Mouse (Mus musculus): ENCODE data around the gene Gabarapl2. TPM values are rescaled to one million over a fixed set of nuclear protein-coding genes. Genes with fewer than 3 reads are reported as not detected.

Gene Gabarapl2
- polyA plus RNA-seq (2014; fragmentation: Nextera tagmentation; extraction: Ambion mirVana), result 454 and 472 TPM in 2 replicates

- WGBS, result under 1% methylated on average over 65 of the region's 65 CpGs
- peak within 1 kb of the TSS; percentile 81 for H3K27ac ChIP-seq
- no peaks in the 10 kb centered on the region for H3K27me3 ChIP-seq (ENCODE audit: control insufficient read depth, insufficient read depth, low read length)
- peaks cover 35% of the 10 kb centered on the region for H3K36me3 ChIP-seq (replicated peaks; ENCODE audit: control insufficient read depth, insufficient read depth)
- no peaks in the 10 kb centered on the region for H3K9me3 ChIP-seq (ENCODE audit: control insufficient read depth, low read length)
- H3K4me1 ChIP-seq (replicated peaks; ENCODE audit: control insufficient read depth, insufficient read depth, low read length), result peaks cover 12% of the 10 kb centered on the region
- peak; percentile 98 for ATAC-seq (ENCODE audit: low FRiP score)
- DNase-seq (ENCODE audit: low spot score), result peak; percentile 99
- H3K4me2 ChIP-seq (replicated peaks), result peak within 1 kb of the TSS; percentile 93
- H3K9ac ChIP-seq, result peak within 1 kb of the TSS; percentile 82
- peak within 1 kb of the TSS; percentile 72 for H3K4me3 ChIP-seq (replicated peaks; ENCODE audit: low read length)
Observed at GRCm38 (mm10) chr8:111940171-111941100, at the start of gene Gabarapl2. Gene Gabarapl2 (plus strand): TSS chr8:111940703.

GRCm38 (mm10) chr8:111890911-111891303, 49.6 kb upstream of the Gabarapl2 start:
- Histone ChIP-seq H3K9me3 (ENCODE audit: control insufficient read depth, low read length) (no peaks in the 10 kb centered on the region), H3K9ac (no peak overlapping the region), H3K4me3 (replicated peaks; ENCODE audit: low read length) (no peak overlapping the region), H3K27ac (no peak overlapping the region), H3K27me3 (ENCODE audit: control insufficient read depth, insufficient read depth, low read length) (peaks cover 42% of the 10 kb centered on the region), H3K36me3 (replicated peaks; ENCODE audit: control insufficient read depth, insufficient read depth) (no peaks in the 10 kb centered on the region), H3K4me1 (replicated peaks; ENCODE audit: control insufficient read depth, insufficient read depth, low read length) (no peaks in the 10 kb centered on the region), H3K4me2 (replicated peaks) (peak overlapping the region; percentile 57; the same call in 1 of the 2 replicates)
- ATAC-seq (ENCODE audit: low FRiP score) (no peak), DNase-seq (ENCODE audit: low spot score) (no peak)
- 70% methylated on average over 6 of the region's 6 CpGs for WGBS

- Histone ChIP-seq H3K36me3 (replicated peaks; ENCODE audit: control insufficient read depth, insufficient read depth) (no peaks in the 10 kb centered on the region), H3K27me3 (ENCODE audit: control insufficient read depth, insufficient read depth, low read length) (peaks cover 42% of the 10 kb centered on the region), H3K4me1 (replicated peaks; ENCODE audit: control insufficient read depth, insufficient read depth, low read length) (no peaks in the 10 kb centered on the region), H3K4me3 (replicated peaks; ENCODE audit: low read length) (no peak overlapping the region), H3K4me2 (replicated peaks) (no peak overlapping the region), H3K27ac (no peak overlapping the region), H3K9me3 (ENCODE audit: control insufficient read depth, low read length) (no peaks in the 10 kb centered on the region), H3K9ac (no peak overlapping the region)
- no peak for DNase-seq (ENCODE audit: low spot score)
- no peak for ATAC-seq (ENCODE audit: low FRiP score)
- 37% methylated on average over 8 of the region's 8 CpGs for whole genome bisulfite sequencing
Observed at GRCm38 (mm10) chr8:111891983-111892382, 48.5 kb upstream of the Gabarapl2 start.

- H3K4me3 ChIP-seq (replicated peaks; ENCODE audit: low read length), result no peak overlapping the region
- no peaks in the 10 kb centered on the region for H3K9me3 ChIP-seq (ENCODE audit: control insufficient read depth, low read length)
- no peak overlapping the region for H3K4me2 ChIP-seq (replicated peaks)
- no peak overlapping the region for H3K27ac ChIP-seq
- H3K36me3 ChIP-seq (replicated peaks; ENCODE audit: control insufficient read depth, insufficient read depth), result no peaks in the 10 kb centered on the region
- H3K27me3 ChIP-seq (ENCODE audit: control insufficient read depth, insufficient read depth, low read length), result peaks cover 42% of the 10 kb centered on the region
- no peaks in the 10 kb centered on the region for H3K4me1 ChIP-seq (replicated peaks; ENCODE audit: control insufficient read depth, insufficient read depth, low read length)
- DNase-seq (ENCODE audit: low spot score), result no peak
- WGBS, result 76% methylated on average over 5 of the region's 5 CpGs
- ATAC-seq (ENCODE audit: low FRiP score), result no peak
- H3K9ac ChIP-seq, result no peak overlapping the region
Observed at GRCm38 (mm10) chr8:111892615-111893014, 47.9 kb upstream of the Gabarapl2 start.

- Histone ChIP-seq H3K4me3 (replicated peaks; ENCODE audit: low read length) (no peak overlapping the region), H3K9ac (no peak overlapping the region), H3K36me3 (replicated peaks; ENCODE audit: control insufficient read depth, insufficient read depth) (no peaks in the 10 kb centered on the region), H3K4me1 (replicated peaks; ENCODE audit: control insufficient read depth, insufficient read depth, low read length) (no peaks in the 10 kb centered on the region), H3K9me3 (ENCODE audit: control insufficient read depth, low read length) (no peaks in the 10 kb centered on the region), H3K4me2 (replicated peaks) (no peak overlapping the region), H3K27me3 (ENCODE audit: control insufficient read depth, insufficient read depth, low read length) (peaks cover 30% of the 10 kb centered on the region), H3K27ac (no peak overlapping the region)
- no peak for ATAC-seq (ENCODE audit: low FRiP score)
- DNase-seq (ENCODE audit: low spot score), result no peak
- 91% methylated on average over 7 of the region's 7 CpGs for WGBS
Observed at GRCm38 (mm10) chr8:111894955-111895354, 45.5 kb upstream of the Gabarapl2 start.

- Histone ChIP-seq H3K4me1 (replicated peaks; ENCODE audit: control insufficient read depth, insufficient read depth, low read length) (no peaks in the 10 kb centered on the region), H3K9ac (no peak overlapping the region), H3K27ac (no peak overlapping the region), H3K36me3 (replicated peaks; ENCODE audit: control insufficient read depth, insufficient read depth) (no peaks in the 10 kb centered on the region), H3K9me3 (ENCODE audit: control insufficient read depth, low read length) (no peaks in the 10 kb centered on the region), H3K27me3 (ENCODE audit: control insufficient read depth, insufficient read depth, low read length) (no peaks in the 10 kb centered on the region), H3K4me3 (replicated peaks; ENCODE audit: low read length) (no peak overlapping the region), H3K4me2 (replicated peaks) (no peak overlapping the region)
- WGBS, result 39% methylated on average over 10 of the region's 10 CpGs
- ATAC-seq (ENCODE audit: low FRiP score) (no peak), DNase-seq (ENCODE audit: low spot score) (no peak)
Observed at GRCm38 (mm10) chr8:111898586-111898985, 41.9 kb upstream of the Gabarapl2 start.

- no peak overlapping the region for H3K4me3 ChIP-seq (replicated peaks; ENCODE audit: low read length)
- no peaks in the 10 kb centered on the region for H3K36me3 ChIP-seq (replicated peaks; ENCODE audit: control insufficient read depth, insufficient read depth)
- no peaks in the 10 kb centered on the region for H3K9me3 ChIP-seq (ENCODE audit: control insufficient read depth, low read length)
- no peak overlapping the region for H3K9ac ChIP-seq
- DNase-seq (ENCODE audit: low spot score), result no peak
- H3K4me2 ChIP-seq (replicated peaks), result no peak overlapping the region
- no peaks in the 10 kb centered on the region for H3K4me1 ChIP-seq (replicated peaks; ENCODE audit: control insufficient read depth, insufficient read depth, low read length)
- 50% methylated on average over 5 of the region's 5 CpGs for WGBS
- no peaks in the 10 kb centered on the region for H3K27me3 ChIP-seq (ENCODE audit: control insufficient read depth, insufficient read depth, low read length)
- no peak overlapping the region for H3K27ac ChIP-seq
- ATAC-seq (ENCODE audit: low FRiP score), result no peak
Observed at GRCm38 (mm10) chr8:111902080-111902479, 38.4 kb upstream of the Gabarapl2 start.

GRCm38 (mm10) chr8:111905500-111906121, 34.9 kb upstream of the Gabarapl2 start:
- 79% methylated on average over 8 of the region's 8 CpGs for WGBS
- no peak for ATAC-seq (ENCODE audit: low FRiP score)

More at GRCm38 (mm10) chr8:111905500-111906121, 34.9 kb upstream of the Gabarapl2 start:
- H3K36me3 ChIP-seq (replicated peaks; ENCODE audit: control insufficient read depth, insufficient read depth), result no peaks in the 10 kb centered on the region
- H3K9ac ChIP-seq, result no peak overlapping the region
- no peaks in the 10 kb centered on the region for H3K9me3 ChIP-seq (ENCODE audit: control insufficient read depth, low read length)
- DNase-seq (ENCODE audit: low spot score), result no peak
- H3K4me1 ChIP-seq (replicated peaks; ENCODE audit: control insufficient read depth, insufficient read depth, low read length), result peaks cover 14% of the 10 kb centered on the region; the same call in 1 of the 2 replicates
- H3K4me3 ChIP-seq (replicated peaks; ENCODE audit: low read length), result no peak overlapping the region
- H3K4me2 ChIP-seq (replicated peaks), result no peak overlapping the region
- no peak overlapping the region for H3K27ac ChIP-seq
- H3K27me3 ChIP-seq (ENCODE audit: control insufficient read depth, insufficient read depth, low read length), result no peaks in the 10 kb centered on the region

All from hindbrain, embryonic 14.5 days (tissue).